Mouse (Mus musculus) adrenal gland, postnatal 36 days (tissue): ENCODE measurements around the gene Ap3d1. TPM values are rescaled to one million over a fixed set of nuclear protein-coding genes. Genes with fewer than 3 reads are reported as not detected.

Experiments
- DNase-seq, 2 experiments: peaks; one replicate each; pipeline ENCODE4 v3.0.0; 2021; ENCODE audit warnings: mixed read lengths in 1 of 2
- long read RNA-seq, 2 experiments: library from polyadenylated mRNA; stranded (forward); transcript quantifications; one replicate each; pipeline ENCODE4 v2.0.0; 2021; ENCODE audit warnings: borderline sequencing depth in 2 of 2
- total RNA-seq, 2 experiments: library from RNA; stranded (reverse); gene quantifications; 2 replicates each; pipeline ENCODE4 v1.2.3; 2021

The Ap3d1 gene
- 10 to 100 TPM; 80.3 to 99.6 TPM for total RNA-seq
- long read RNA-seq, experiment 1, full-length matches to known transcripts, result 4 of 35 reads
- long read RNA-seq, experiment 1, partial matches to known transcripts, result 24 of 35 reads
- long read RNA-seq, experiment 1, other reads (novel, unspliced or antisense), result 7 of 35 reads
- long read RNA-seq, experiment 2, full-length matches to known transcripts, result 10 of 17 reads
- long read RNA-seq, experiment 2, partial matches to known transcripts, result 5 of 17 reads
- long read RNA-seq, experiment 2, other reads (novel, unspliced or antisense), result 2 of 17 reads

- DNase-seq, result peak; percentile 97
These were observed at the start of gene Ap3d1 for GRCm38 (mm10) chr10:80742180-80742978. Ap3d1 (minus strand) TSS chr10:80742264.

GRCm38 (mm10) chr10:80791476-80792174 is 49.6 kb upstream of the Ap3d1 start:
- no peak for DNase-seq

DNA sequence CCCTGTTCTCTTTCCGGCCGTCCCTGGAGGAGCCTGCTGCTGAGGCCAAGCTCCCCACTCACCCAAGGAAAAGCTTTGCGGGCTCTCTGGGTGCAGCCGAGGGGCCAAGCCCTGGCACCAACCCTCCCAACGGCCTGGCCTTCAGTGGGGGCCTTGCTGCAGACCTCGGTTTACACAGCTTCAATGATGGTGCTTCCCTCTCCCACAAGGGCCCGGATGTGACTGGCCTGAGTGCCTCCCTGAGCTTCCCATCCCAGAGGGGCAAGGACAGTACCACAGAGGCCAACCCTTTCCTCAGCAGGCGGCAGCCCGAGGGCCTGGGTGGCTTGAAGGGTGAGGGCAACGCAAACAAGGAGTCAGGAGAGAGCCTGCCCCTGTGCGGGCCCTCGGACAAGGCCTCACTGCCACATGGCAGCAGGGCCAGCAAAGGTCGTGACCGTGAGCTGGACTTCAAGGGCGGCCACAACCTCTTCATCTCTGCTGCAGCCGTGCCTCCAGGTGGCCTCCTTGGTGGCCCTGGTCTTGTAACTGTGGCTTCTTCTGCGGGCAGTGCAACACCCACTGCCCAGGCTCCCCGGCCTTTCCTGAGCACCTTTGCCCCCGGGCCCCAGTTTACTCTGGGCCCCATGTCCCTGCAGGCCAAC is 48.8 kb upstream of the Ap3d1 start:
- peak in 1 of 2 experiments; percentile 54 for DNase-seq

DNA sequence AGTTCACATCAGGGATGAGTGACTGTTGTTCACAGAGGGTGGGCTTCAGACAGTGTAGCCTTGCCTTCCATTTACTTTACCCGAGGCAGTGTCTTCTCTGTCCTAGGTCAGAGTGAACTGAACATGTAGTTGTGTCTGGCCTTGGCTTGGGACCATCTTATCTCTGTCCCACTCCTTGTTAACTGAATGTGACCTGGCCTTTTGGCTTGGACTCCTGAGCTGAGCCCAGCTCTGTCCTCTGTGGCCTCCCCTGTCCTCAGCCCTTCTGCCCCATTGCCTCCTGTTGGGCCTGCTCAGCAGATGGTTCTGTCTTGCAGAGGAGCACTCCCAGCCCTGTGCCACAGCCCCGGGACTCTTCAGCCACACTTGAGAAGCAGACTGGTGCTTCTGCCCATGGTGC is 45.5 kb upstream of the Ap3d1 start:
- DNase-seq, result no peak

DNA sequence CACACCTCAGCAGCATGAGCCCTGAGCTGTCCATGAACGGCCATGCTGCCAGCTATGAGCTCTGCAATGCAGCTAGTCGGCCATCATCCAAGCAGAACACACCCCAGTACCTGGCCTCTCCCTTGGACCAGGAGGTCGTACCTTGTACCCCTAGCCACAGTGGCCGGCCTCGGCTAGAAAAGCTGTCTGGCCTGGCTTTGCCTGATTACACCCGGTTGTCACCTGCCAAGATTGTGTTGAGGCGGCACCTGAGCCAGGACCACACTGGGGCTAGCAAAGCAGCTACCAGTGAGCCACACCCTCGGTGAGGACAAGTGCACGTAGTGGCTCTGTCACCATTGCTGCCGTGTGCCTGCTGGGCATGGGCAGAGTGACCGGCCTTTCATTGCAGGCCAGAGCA is 43.9 kb upstream of the Ap3d1 start:
- no peak for DNase-seq

DNA sequence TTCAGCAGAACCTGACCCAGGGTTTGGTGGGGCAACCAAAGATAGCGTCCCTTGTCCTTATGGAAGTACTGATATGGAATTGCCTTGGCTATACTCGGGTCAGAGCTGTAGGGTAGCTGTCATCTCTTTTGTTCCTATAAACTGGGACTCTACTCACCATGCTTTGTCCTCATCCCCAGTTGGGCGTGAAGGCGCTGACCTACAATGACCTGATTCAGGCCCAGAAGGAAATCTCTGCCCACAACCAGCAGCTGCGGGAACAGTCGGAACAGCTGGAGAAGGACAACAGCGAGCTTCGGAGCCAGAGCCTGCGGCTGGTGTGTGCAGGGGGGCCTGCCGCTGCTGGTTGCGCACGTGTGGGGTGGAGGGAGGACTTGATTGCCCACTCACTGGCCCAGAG is 42.8 kb upstream of the Ap3d1 start:
- no peak for DNase-seq

DNA sequence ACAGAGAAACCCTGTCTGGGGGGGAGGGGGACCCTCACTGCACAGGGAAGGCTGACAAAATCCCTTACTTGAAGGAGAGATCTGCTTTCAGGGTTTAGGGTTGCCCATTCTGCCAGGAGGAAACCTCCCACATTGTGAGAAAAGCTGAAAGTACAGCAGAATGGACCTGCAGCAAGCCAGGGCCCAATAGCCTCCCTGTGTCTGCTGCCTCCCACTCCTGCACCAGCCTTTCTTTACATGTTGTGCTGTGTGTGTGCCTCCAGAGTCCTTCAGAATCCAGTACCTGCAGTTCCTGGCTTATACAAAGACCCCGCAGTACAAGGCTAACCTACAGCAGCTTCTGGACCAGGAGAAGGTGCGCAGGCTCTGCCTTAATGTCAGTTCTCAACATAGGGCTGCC is 42.2 kb upstream of the Ap3d1 start:
- DNase-seq, result no peak

DNA sequence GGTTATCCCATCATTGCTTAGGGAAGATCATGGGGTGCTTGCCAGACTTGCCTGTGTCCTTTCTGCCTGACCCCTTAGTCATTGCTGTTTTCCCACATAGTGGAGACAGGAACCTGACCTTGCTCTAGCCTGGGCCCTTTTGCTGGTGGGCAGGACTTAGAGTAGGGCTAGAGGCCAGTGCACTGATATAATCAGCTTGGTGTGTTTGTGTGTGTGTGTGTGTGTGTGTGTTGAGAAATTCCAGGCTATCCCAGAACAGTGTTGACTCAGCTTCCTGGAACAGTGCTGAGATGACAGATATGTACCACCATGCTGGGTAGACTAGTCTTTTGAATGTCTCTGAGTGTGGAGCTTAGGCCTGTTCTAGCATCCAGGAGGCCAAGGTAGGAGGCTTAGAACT is 37.5 kb upstream of the Ap3d1 start:
- DNase-seq, result peak; percentile 68 to 72

- DNase-seq, result no peak
These were observed 35.1 kb upstream of the Ap3d1 start for GRCm38 (mm10) chr10:80777123-80777522.

GRCm38 (mm10) chr10:80776358-80776869 is 34.4 kb upstream of the Ap3d1 start:
- DNase-seq, result no peak

GRCm38 (mm10) chr10:80775731-80776130 is 33.7 kb upstream of the Ap3d1 start:
- no peak for DNase-seq

GRCm38 (mm10) chr10:80774981-80775380 is 32.9 kb upstream of the Ap3d1 start:
- DNase-seq, result no peak

DNA sequence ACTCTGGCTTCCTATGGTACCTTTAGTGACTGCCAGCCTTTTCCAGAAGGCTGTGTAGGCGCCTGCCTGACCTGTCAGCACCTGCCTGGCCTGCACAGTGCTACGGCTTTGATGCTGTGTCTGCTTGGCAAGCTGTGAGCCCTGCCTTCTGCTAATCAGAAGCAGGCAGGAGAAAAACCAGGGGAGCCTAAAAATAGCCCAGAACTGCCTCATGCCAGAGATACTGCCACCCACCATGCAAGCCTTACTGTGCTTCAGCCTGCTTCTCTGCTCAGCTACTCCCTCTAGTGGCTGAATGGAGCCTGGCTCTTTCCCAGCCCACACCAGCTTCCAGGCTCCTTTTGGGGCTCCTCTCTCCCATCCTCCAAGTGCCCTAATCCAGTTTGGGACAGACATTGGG is 32.5 kb upstream of the Ap3d1 start:
- peak; percentile 83 to 89 for DNase-seq

DNA sequence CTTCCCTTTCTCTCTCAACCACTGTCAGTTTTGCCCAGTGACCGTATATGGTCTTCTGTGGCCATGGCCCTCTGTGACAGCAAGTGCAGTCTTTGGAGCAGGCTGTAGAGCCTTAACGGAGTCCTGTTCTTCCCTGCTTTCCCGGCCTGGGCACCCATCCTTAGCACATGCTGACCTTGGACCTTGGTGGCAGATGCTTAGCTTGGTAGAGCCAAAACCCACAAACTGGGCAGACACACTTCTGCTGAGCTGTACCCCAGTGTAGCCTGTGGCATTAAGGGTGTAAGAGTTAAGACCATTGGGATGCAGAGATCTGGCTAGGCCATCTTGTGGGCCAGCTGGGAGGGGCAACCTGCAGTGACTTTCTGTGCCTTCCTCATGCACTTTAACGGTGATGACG is 31.8 kb upstream of the Ap3d1 start:
- DNase-seq, result no peak

- DNase-seq, result no peak
These were observed 26.3 kb upstream of the Ap3d1 start for GRCm38 (mm10) chr10:80768365-80768764.

GRCm38 (mm10) chr10:80766161-80766815 is 24.2 kb upstream of the Ap3d1 start:
- DNase-seq, result no peak

DNA sequence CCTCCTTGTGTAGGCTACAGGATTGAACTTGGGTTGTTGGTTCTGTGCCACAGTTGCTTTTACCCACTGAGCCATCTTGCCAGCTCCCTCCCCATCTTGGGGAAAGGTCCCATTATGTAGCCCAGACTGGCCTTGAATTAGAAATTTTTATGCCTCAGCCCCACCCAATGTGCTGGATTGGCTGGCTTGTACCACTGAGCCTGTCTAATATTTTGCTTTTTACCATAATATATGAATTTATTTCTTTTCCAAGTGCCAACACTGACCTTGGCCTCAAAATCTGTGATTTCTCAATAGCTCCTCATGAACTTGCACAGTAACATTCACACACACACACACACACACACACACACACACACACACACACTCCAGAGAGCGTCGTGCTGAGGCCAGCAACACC is 23.7 kb upstream of the Ap3d1 start:
- peak; percentile 65 to 68 for DNase-seq

GRCm38 (mm10) chr10:80763502-80763901 is 21.4 kb upstream of the Ap3d1 start:
- DNase-seq, result no peak

DNA sequence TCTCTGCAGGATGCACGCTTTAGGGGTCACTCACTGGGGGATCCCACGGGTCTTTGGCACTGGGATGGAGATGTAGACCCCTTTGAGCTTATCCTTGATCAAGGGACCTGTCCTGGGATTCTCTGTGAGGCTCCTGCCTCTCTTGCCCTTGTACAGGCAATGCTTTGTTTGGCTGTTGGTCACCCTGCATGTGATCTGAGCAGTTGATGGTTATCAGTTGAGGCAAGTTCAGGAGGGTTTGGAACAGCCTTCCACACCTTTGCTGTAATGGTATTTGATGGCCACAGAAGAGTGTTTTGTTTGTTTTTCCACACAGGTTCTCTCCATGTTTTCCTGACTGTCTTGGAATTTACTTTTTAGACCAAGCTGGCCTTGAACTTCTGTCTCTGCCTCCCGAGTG is 19.8 kb upstream of the Ap3d1 start:
- DNase-seq, result no peak

GRCm38 (mm10) chr10:80760596-80761524 is 18.8 kb upstream of the Ap3d1 start:
- peak; percentile 64 to 73 for DNase-seq

DNA sequence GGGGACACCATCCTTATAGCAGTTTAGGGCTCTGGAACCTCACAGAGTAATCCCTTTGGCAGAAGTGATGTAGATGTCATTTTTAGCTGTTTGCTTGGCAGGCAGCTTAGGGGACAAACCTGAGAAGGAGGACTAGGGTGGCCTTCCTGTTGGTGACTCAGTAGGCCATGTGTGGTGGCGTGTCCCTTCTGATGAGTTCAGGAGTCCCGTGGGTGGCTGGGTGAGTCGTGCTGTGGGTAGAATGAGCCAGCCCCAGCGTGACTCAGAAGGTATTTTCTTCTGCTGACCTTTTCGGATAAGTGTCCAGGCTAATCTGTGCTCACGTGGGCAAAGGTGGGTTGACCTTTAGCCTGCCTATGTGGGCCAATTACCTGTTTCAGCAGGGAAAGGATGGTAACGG is 16.6 kb upstream of the Ap3d1 start:
- peak; percentile 81 to 86 for DNase-seq
